Mouse (Mus musculus) cerebellum, adult 2 months (tissue): ENCODE results near the gene Amacr.

Experiments used
- CTCF ChIP-seq: fragments of 200-500 bp; IDR thresholded peaks from 2 replicates; pipeline ENCODE4 v1.5.1; 2011; ENCODE audit warnings: low read depth, mild to moderate bottlenecking, control low read depth, low read length, moderate library complexity, borderline replicate concordance; ENCODE audit not compliant: insufficient read depth
- POLR2A ChIP-seq: fragments of 200-500 bp; IDR thresholded peaks from 2 replicates; pipeline ENCODE4 v1.6.1; 2011; ENCODE audit warnings: low read length, control low read depth, borderline replicate concordance; ENCODE audit not compliant: insufficient read depth

DNA sequence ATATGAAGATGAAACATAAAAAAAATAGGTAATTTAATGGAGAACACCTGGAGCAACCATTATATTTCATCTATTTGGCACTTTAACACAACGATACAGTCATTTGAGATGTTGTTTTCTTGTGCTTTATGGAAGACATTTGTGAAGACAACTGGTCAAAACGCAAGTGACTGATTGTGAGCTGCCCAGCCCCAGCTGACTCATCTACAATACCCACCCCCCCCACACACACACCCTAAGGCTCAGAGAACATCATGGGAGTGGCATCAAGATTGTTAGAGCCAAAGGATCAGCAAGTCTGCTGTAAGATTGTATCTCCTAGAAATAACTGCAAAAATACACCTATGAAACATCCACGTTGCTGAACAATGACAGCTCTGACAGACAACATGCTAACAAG is 12.1 kb upstream of the Amacr start:
- TF ChIP-seq CTCF (no peak), POLR2A (no peak)
